Mouse (Mus musculus) C2C12 (cell line): Measurements from ENCODE around the gene Pde10a. TPM values are rescaled to one million over a fixed set of nuclear protein-coding genes. Genes with fewer than 3 reads are reported as not detected.

Experiments
- H3K27me3 ChIP-seq: one replicate; pipeline ENCODE4 v1.6.1; 2011; ENCODE audit not compliant: control insufficient read depth, insufficient read depth, insufficient read length
- H3K36me3 ChIP-seq: one replicate; pipeline ENCODE4 v1.6.1; 2011; ENCODE audit not compliant: control insufficient read depth, insufficient read depth
- H3K4me3 ChIP-seq: one replicate; pipeline ENCODE4 v1.5.1; 2011; ENCODE audit warnings: mild to moderate bottlenecking, control low read depth; ENCODE audit not compliant: poor library complexity, insufficient read depth, severe bottlenecking
- H3K79me2 ChIP-seq: one replicate; pipeline ENCODE4 v1.6.1; 2011; ENCODE audit not compliant: control insufficient read depth, insufficient read depth
- H3K79me3 ChIP-seq: one replicate; pipeline ENCODE4 v1.6.1; 2011; ENCODE audit warnings: low read depth, control low read depth
- H3ac ChIP-seq: one replicate; pipeline ENCODE3; 2011; ENCODE audit warnings: low read depth; ENCODE audit not compliant: control insufficient read depth, insufficient read length
- CEBPB ChIP-seq: IDR thresholded peaks from one replicate; pipeline ENCODE4 v1.6.1; 2011; ENCODE audit warnings: low read depth, mild to moderate bottlenecking, control low read depth, moderate library complexity
- CTCF ChIP-seq: IDR thresholded peaks from one replicate; pipeline ENCODE4 v1.5.1; 2011; ENCODE audit not compliant: control insufficient read depth, insufficient read depth, insufficient read length
- FOSL1 ChIP-seq: IDR thresholded peaks from one replicate; pipeline ENCODE4 v1.8.0; 2011; ENCODE audit warnings: mild to moderate bottlenecking, low read length; ENCODE audit not compliant: poor library complexity, insufficient read depth, severe bottlenecking
- MAX ChIP-seq: IDR thresholded peaks from one replicate; pipeline ENCODE4 v1.6.1; 2011; ENCODE audit warnings: mild to moderate bottlenecking, control low read depth
- MYOD1 ChIP-seq: IDR thresholded peaks from one replicate; pipeline ENCODE4 v1.6.1; 2011; ENCODE audit warnings: low read depth; ENCODE audit not compliant: control insufficient read depth, insufficient read length
- MYOG ChIP-seq: IDR thresholded peaks from one replicate; pipeline ENCODE4 v1.6.1; 2011; ENCODE audit not compliant: control insufficient read depth, insufficient read length; ENCODE audit errors: extremely low read depth
- USF1 ChIP-seq: IDR thresholded peaks from one replicate; pipeline ENCODE4 v1.6.1; 2011; ENCODE audit warnings: low read depth, mild to moderate bottlenecking, control low read depth, moderate library complexity
- polyA plus RNA-seq: library from polyadenylated mRNA; unstranded; fragments of >200 nt; fragmentation: generic; extraction: Trizol; gene quantifications from one replicate; pipeline ENCODE4 v1.2.1, GENCODE M21; 2012; ENCODE audit warnings: missing spikeins

Gene Pde10a
- polyA plus RNA-seq, 1 experiment: 0.83 TPM

- no peak for TF ChIP-seq MYOD1
- TF ChIP-seq CEBPB: no peak
- no peak for TF ChIP-seq MAX
- no peak for TF ChIP-seq USF1
- no peak for TF ChIP-seq FOSL1
- no peak for TF ChIP-seq MYOG
- TF ChIP-seq CTCF: no peak
- H3K36me3 ChIP-seq: no peaks in the 10 kb centered on the region
- H3ac ChIP-seq: no peak overlapping the region
- H3K27me3 ChIP-seq: peaks cover 20% of the 10 kb centered on the region
- no peaks in the 10 kb centered on the region for H3K79me2 ChIP-seq
- no peaks in the 10 kb centered on the region for H3K79me3 ChIP-seq
- no peak overlapping the region for H3K4me3 ChIP-seq
Observed at GRCm38 (mm10) chr17:8797624-8798023, 272.5 kb downstream of the Pde10a start.

- Histone ChIP-seq H3K4me3 (no peak overlapping the region), H3ac (no peak overlapping the region), H3K27me3 (peaks cover 23% of the 10 kb centered on the region), H3K36me3 (no peaks in the 10 kb centered on the region), H3K79me3 (no peaks in the 10 kb centered on the region), H3K79me2 (no peaks in the 10 kb centered on the region)
- TF ChIP-seq MYOD1: no peak
- no peak for TF ChIP-seq FOSL1
- TF ChIP-seq MYOG: no peak
- no peak for TF ChIP-seq USF1
- no peak for TF ChIP-seq CEBPB
- TF ChIP-seq CTCF: no peak
- no peak for TF ChIP-seq MAX
Observed at GRCm38 (mm10) chr17:8798531-8799295, 273.5 kb downstream of the Pde10a start.

- Histone ChIP-seq H3K36me3 (no peaks in the 10 kb centered on the region), H3ac (no peak overlapping the region), H3K79me3 (no peaks in the 10 kb centered on the region), H3K79me2 (no peaks in the 10 kb centered on the region), H3K4me3 (no peak overlapping the region), H3K27me3 (peaks cover 23% of the 10 kb centered on the region)
- TF ChIP-seq FOSL1 (no peak), MAX (no peak), MYOG (no peak), USF1 (no peak), CEBPB (no peak), CTCF (no peak), MYOD1 (no peak)
Observed at GRCm38 (mm10) chr17:8799296-8799731, 274.1 kb downstream of the Pde10a start.

GRCm38 (mm10) chr17:8799914-8800420 is 274.8 kb downstream of the Pde10a start:
- Histone ChIP-seq H3K36me3 (no peaks in the 10 kb centered on the region), H3K79me2 (no peaks in the 10 kb centered on the region), H3K27me3 (peaks cover 23% of the 10 kb centered on the region), H3K4me3 (no peak overlapping the region), H3K79me3 (no peaks in the 10 kb centered on the region), H3ac (no peak overlapping the region)
- no peak for TF ChIP-seq MYOD1
- no peak for TF ChIP-seq MAX
- TF ChIP-seq USF1: no peak
- TF ChIP-seq CEBPB: no peak
- no peak for TF ChIP-seq CTCF
- no peak for TF ChIP-seq FOSL1
- no peak for TF ChIP-seq MYOG

- H3K79me2 ChIP-seq: no peaks in the 10 kb centered on the region
- no peaks in the 10 kb centered on the region for H3K79me3 ChIP-seq
- no peaks in the 10 kb centered on the region for H3K36me3 ChIP-seq
- no peak overlapping the region for H3ac ChIP-seq
- H3K27me3 ChIP-seq: peaks cover 23% of the 10 kb centered on the region
- TF ChIP-seq MYOD1 (no peak), FOSL1 (no peak)
- no peak overlapping the region for H3K4me3 ChIP-seq
Observed at GRCm38 (mm10) chr17:8800478-8801082, 275.4 kb downstream of the Pde10a start.
